Mouse (Mus musculus) embryonic facial prominence, embryonic 12.5 days (tissue): ENCODE data around the gene Adar. TPM values are rescaled to one million over a fixed set of nuclear protein-coding genes. Genes with fewer than 3 reads are reported as not detected.

Experiments
- ATAC-seq: fragments of 200-750 bp; cut with Nextera tagmentation; 2 replicates; pipeline ENCODE4 v1.8.0; 2017; ENCODE audit not compliant: insufficient number of reproducible peaks, insufficient read depth, low FRiP score, low TSS enrichment
- H3K27ac ChIP-seq: fragments of 300-500 bp; sonication (generic); 2 replicates; pipeline ENCODE4 v1.5.1; 2016; ENCODE audit warnings: mild to moderate bottlenecking
- H3K27me3 ChIP-seq: fragments of 300-500 bp; sonication (generic); 2 replicates; pipeline ENCODE4 v1.6.1; 2016; ENCODE audit warnings: mild to moderate bottlenecking, moderate library complexity
- H3K36me3 ChIP-seq: fragments of 300-500 bp; sonication (generic); 2 replicates; pipeline ENCODE4 v1.6.1; 2016; ENCODE audit warnings: mild to moderate bottlenecking
- H3K4me1 ChIP-seq: fragments of 300-500 bp; sonication (generic); 2 replicates; pipeline ENCODE4 v1.6.1; 2016
- H3K4me2 ChIP-seq: fragments of 300-500 bp; sonication (generic); replicated peaks from 2 replicates; pipeline ENCODE4 v1.6.1; 2016; ENCODE audit warnings: mild to moderate bottlenecking, moderate library complexity
- H3K4me3 ChIP-seq: fragments of 300-500 bp; sonication (generic); 2 replicates; pipeline ENCODE4 v1.5.1; 2016; ENCODE audit warnings: mild to moderate bottlenecking
- H3K9ac ChIP-seq: fragments of 300-500 bp; sonication (generic); 2 replicates; pipeline ENCODE4 v1.6.1; 2016; ENCODE audit warnings: mild to moderate bottlenecking, moderate library complexity
- H3K9me3 ChIP-seq: fragments of 300-500 bp; sonication (generic); 2 replicates; pipeline ENCODE4 v1.6.1; 2016; ENCODE audit warnings: mild to moderate bottlenecking, moderate library complexity
- WGBS: fragments of 180-500 bp; shearing (Covaris S2); methylation state at CpG from one replicate; pipeline ENCODE4 v1.1.7; 2016; 5-methylcytosine and 5-hydroxymethylcytosine counted together
- polyA plus RNA-seq: library from polyadenylated mRNA; unstranded; fragments of >200 nt; fragmentation: Nextera tagmentation; extraction: Ambion mirVana; gene quantifications from 2 replicates; pipeline ENCODE4 v1.2.1, GENCODE M21; 2016

Adar gene
- polyA plus RNA-seq, 1 experiment from 2014 or later = 15.1 TPM

DNA sequence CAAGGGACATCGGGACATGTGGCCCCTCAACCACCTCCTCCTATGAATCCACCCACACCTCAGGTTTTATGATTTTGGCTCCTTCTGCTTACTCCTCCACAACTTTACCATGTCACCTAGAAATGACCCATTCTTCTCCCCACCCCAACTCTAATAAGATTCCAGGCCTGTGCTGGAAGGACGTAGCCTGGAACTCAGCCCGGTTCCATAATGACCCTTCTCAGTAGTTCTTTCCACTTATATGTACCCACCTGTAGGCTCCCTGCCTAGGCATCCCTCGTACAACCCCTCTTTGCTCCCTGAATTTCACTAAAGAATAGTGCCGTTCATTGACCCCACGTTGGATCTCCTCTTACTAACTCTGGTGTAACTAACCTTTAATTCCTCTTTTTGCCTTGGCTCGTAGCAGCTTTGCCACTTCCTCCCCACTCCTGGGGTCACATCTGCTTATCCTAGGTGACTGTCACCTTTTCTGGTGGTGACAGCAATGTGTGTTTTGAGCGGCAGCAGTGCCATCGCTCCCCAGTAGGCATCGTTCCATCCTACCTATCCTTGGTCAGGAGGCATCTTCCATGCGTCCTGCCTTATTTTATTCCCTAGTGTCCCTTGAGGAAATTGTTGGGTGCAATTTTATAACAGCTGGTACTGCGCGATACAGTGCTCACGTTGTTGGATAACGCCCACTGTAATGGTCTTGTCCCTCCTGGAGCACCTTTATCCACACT lies 59.6 kb downstream of the Adar start:
- Histone ChIP-seq H3K4me3 (peak overlapping the region; percentile 96), H3K27ac (0 out of 2 replicates have a peak overlapping the region, but pooled peaks have one; percentile 97), H3K9me3 (no peaks in the 10 kb centered on the region), H3K4me1 (peaks cover 27% of the 10 kb centered on the region), H3K4me2 (peak overlapping the region; percentile 85), H3K36me3 (peaks cover 35% of the 10 kb centered on the region), H3K27me3 (no peaks in the 10 kb centered on the region), H3K9ac (peak overlapping the region; percentile 99)
- ATAC-seq = no peak
- WGBS = 48% methylated on average over 15 of the region's 15 CpGs

DNA sequence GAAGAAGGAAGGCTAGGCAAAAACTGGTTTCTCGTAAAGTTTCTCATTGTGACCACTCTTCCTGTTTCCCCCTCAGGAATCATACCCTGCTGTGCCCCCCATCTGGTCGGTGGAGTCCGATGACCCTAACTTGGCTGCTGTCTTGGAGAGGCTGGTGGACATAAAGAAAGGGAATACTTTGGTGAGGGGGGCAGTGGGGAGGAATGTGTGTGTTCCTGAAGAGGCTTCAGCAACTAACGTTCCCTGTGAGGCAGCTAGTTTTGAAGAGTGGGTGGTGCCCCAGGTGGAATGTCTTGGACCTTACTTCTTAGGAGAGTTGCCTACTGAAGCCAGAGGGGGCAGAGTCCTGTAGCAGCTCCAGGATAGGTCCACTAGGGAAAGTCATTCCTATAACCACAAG lies 61.2 kb downstream of the Adar start:
- WGBS = 80% methylated on average over 4 of the region's 4 CpGs

DNA sequence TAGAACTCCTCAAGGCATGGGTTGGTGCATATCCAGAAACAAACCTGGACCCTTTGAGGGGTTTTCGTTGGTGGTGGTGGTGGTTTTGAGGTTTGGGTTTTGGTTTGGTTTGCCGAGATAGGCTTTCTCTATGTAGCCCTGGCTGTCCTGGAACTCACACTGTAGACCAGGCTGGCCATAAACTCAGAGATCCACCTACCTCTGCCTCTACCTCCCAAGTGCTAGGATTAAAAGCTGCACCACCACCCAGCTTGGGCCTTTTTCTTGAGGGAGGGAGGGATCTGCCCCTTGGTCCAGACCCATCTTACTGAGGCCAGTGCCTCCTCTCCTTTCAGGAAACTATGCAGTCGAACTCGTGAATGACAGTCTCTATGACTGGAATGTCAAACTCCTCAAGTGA lies 65.3 kb downstream of the Adar start:
- H3K4me3 ChIP-seq = no peak overlapping the region
- no peaks in the 10 kb centered on the region for H3K9me3 ChIP-seq
- H3K9ac ChIP-seq = no peak overlapping the region
- H3K4me2 ChIP-seq = no peak overlapping the region
- no peak overlapping the region for H3K27ac ChIP-seq
- ATAC-seq = no peak
- WGBS = 87% methylated on average over 4 of the region's 4 CpGs
- H3K36me3 ChIP-seq = peaks cover 78% of the 10 kb centered on the region
- no peaks in the 10 kb centered on the region for H3K27me3 ChIP-seq
- H3K4me1 ChIP-seq = peaks cover 12% of the 10 kb centered on the region

More for the DNA sequence above, 61.2 kb downstream of the Adar start:
- Histone ChIP-seq H3K9ac (no peak overlapping the region), H3K4me1 (peaks cover 27% of the 10 kb centered on the region), H3K27ac (no peak overlapping the region), H3K36me3 (peaks cover 51% of the 10 kb centered on the region), H3K4me2 (peak overlapping the region; percentile 85; the same call in 1 of the 2 replicates), H3K9me3 (no peaks in the 10 kb centered on the region), H3K27me3 (no peaks in the 10 kb centered on the region), H3K4me3 (no peak overlapping the region)
- no peak for ATAC-seq

DNA sequence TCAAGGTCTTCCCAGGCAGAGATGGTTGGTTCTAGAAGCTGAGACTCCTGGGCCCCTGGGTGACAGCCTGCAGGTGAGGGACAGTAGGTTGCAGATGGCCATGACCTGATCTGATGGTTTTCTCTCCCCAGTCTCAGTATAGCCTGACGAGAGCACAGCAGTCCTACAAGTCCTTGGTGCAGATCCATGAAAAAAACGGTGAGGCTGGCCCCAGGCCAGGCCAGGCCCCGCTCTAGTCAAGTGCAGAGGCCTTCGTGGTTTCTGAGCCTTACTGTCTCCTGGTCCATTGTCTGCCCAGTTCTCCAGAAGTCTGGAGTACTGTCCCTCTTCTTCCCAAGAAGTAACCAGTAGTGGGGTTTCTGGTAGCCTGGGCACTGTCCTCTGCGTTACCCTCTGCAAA lies 66.8 kb downstream of the Adar start:
- Histone ChIP-seq H3K9ac (no peak overlapping the region), H3K4me2 (no peak overlapping the region), H3K36me3 (peaks cover 70% of the 10 kb centered on the region), H3K27ac (no peak overlapping the region), H3K27me3 (no peaks in the 10 kb centered on the region), H3K4me3 (no peak overlapping the region), H3K9me3 (no peaks in the 10 kb centered on the region), H3K4me1 (0 out of 2 replicates have a peak, but pooled peaks cover 6% of the 10 kb centered on the region)
- WGBS = 87% methylated on average over 5 of the region's 5 CpGs
- 0 out of 2 replicates have a peak, but pooled peaks have one; percentile 11 for ATAC-seq

DNA sequence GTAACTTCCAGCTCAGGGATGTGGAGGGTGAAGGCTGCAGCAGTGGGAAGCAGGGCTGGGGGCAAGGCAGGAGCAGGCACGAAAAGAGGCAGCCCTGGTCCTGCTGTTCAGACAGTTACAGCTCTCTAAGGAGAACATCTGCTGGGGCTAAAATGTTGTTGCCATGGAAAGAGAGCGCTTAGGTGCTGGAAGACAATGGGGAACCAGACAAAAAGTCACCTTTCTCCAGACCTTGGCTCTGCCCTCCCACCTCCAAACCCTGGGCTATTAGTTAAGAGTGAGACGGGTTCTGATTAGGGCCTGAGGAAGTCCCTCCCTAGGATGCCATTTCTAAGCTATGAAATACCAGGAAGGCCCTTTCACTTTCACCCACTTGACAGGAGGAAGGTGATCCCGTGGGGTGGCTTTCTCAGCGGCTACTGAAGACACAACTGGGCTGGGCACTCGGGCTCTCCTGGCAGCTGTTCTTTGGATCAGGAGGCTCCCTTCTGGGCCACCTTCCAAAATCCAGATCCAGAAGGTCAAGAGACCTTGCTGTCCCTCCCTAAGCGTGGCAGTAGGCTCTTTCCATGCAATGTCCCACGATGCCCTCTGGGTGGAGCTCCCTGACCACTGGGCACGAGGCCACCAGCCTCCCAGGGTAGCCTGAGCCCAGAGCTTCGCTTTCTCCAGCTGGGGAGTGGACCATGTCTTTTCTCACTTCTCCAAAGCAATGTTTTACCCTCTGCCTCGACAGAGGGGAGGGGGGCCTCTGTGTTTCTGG lies 70.3 kb downstream of the Adar start:
- Histone ChIP-seq H3K4me1 (0 out of 2 replicates have a peak, but pooled peaks cover 6% of the 10 kb centered on the region), H3K4me3 (no peak overlapping the region), H3K9me3 (no peaks in the 10 kb centered on the region), H3K4me2 (no peak overlapping the region), H3K27ac (no peak overlapping the region), H3K36me3 (peaks cover 35% of the 10 kb centered on the region), H3K27me3 (no peaks in the 10 kb centered on the region), H3K9ac (no peak overlapping the region)
- ATAC-seq = no peak
- 30% methylated on average over 11 of the region's 11 CpGs for WGBS

DNA sequence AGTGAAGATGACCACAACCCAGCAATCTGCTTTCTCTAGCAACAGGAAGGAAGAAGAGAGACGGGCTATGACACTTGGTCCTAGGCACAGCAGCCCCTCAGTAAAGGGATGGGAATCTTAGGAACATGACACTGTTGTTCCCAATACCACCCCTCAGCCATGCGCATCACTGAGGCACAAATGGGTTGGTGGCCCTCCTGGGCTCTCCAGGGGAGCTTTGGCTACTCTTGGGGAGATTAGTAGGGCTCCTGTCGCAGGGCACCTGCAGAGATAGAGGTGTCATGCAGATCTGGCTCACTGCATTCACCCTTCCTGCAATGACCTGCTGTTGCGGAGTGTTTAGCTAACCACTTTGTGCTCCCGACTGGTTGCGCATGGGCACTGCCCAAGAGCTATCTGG lies 71.5 kb downstream of the Adar start:
- H3K4me2 ChIP-seq = no peak overlapping the region
- H3K4me3 ChIP-seq = no peak overlapping the region
- no peaks in the 10 kb centered on the region for H3K9me3 ChIP-seq
- no peak for ATAC-seq
- no peaks in the 10 kb centered on the region for H3K27me3 ChIP-seq
- no peak overlapping the region for H3K9ac ChIP-seq
- no peak overlapping the region for H3K27ac ChIP-seq
- H3K36me3 ChIP-seq = peaks cover 24% of the 10 kb centered on the region
- 80% methylated on average over 6 of the region's 6 CpGs for WGBS
- 0 out of 2 replicates have a peak, but pooled peaks cover 6% of the 10 kb centered on the region for H3K4me1 ChIP-seq

DNA sequence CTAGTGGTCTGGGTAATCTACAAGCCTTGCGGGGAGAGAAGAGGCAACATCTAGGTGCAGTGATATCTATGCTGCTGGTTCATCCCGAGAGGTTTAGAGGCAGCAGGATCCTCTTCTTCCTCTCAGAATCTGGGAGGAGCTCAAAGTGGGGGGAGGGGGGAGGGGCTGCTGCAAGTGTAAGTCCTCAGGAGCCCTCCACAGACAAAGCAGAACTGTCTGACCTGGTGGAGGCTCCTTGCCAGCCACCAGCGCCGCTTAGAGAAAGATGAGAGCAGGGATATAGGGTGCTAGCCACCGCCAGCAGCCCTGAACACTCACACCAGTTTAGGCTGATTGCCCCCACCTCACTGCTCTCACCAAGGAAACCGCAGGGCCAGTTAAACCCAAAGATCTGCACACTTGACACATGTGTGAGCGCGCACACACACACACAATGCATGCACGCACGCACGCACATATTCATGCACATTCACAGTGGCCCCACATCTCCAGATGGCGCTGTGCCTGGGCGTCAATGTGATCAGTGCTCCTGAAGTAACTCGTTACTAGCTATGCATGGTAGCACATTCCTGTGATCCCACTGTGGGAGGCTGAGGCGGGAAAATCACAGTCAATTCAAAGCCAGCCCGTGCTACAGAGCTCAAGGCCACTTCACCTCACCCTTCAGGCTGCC lies 74.0 kb downstream of the Adar start:
- no peak overlapping the region for H3K9ac ChIP-seq
- H3K4me3 ChIP-seq = no peak overlapping the region
- no peaks in the 10 kb centered on the region for H3K27me3 ChIP-seq
- H3K36me3 ChIP-seq = no peaks in the 10 kb centered on the region
- no peak overlapping the region for H3K4me2 ChIP-seq
- H3K4me1 ChIP-seq = 0 out of 2 replicates have a peak, but pooled peaks cover 6% of the 10 kb centered on the region
- WGBS = 75% methylated on average over 16 of the region's 16 CpGs
- no peak overlapping the region for H3K27ac ChIP-seq
- ATAC-seq = no peak
- H3K9me3 ChIP-seq = no peaks in the 10 kb centered on the region

DNA sequence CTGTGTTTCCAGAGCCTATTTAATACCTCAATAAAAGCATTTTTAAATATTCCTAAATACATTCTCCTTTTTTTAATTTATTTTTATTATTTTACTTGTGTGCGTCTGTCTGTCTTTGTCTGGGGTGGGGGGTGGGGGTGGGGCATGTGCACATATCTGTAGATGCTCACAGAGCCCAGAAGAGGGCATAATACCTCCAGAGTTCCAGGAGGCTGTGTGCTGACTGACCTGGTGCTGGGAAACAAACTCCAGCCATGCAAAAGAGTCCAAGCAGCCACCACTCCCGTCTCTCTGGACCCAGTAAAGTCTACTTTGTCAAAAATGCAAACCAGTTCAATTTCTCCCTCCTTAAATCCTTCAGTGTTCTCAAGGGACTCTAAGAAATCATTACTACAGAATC lies 79.8 kb downstream of the Adar start:
- Histone ChIP-seq H3K27ac (no peak overlapping the region), H3K4me2 (no peak overlapping the region), H3K4me1 (peaks cover 3% of the 10 kb centered on the region; the same call in 1 of the 2 replicates), H3K9ac (no peak overlapping the region), H3K27me3 (no peaks in the 10 kb centered on the region), H3K36me3 (no peaks in the 10 kb centered on the region), H3K9me3 (no peaks in the 10 kb centered on the region), H3K4me3 (no peak overlapping the region)
- no peak for ATAC-seq
- WGBS = 57% methylated on average over 2 of the region's 2 CpGs

DNA sequence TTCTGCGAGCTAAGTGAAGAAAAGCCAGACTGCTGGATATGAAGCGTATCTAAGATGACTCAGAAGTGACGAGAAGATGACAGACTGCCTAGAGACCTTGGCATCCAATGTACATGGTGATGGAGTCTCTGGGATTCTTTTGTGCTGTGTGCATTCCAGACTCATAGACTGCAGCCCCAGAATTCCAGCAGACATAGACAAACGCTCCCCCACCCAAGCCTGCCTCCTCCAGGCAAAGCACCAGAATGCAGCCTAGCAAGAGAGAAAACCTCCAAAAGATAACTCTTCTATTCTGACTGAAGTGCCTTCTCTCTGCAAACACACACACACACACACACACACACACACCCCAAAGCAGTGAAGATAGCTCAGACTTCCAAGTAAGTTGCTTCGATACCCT lies 80.9 kb downstream of the Adar start:
- Histone ChIP-seq H3K27ac (no peak overlapping the region), H3K36me3 (no peaks in the 10 kb centered on the region), H3K9me3 (no peaks in the 10 kb centered on the region), H3K4me1 (peaks cover 4% of the 10 kb centered on the region; the same call in 1 of the 2 replicates), H3K27me3 (no peaks in the 10 kb centered on the region), H3K4me2 (no peak overlapping the region), H3K4me3 (no peak overlapping the region), H3K9ac (no peak overlapping the region)
- WGBS = 77% methylated on average over 5 of the region's 5 CpGs
- no peak for ATAC-seq

DNA sequence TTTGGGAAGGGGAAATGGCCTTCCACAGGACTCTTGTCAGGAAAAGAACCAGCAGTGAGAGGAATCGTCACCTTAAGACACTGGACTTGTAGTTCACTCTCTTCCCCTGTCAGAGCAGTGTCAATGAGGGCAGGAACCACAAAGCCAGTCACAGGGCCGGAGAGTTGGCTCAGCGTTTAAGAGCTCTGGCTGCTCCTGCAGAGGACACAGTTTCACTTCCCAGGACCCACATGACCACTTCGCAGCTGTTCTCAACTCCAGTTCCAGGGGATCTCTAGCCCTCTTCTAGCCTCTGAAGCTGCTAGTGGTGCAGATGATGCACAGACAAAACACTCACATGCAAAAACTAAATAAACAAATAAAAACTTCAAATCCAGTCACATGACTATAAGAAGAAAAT lies 81.5 kb downstream of the Adar start:
- peaks cover 4% of the 10 kb centered on the region; the same call in 1 of the 2 replicates for H3K4me1 ChIP-seq
- H3K9ac ChIP-seq = no peak overlapping the region
- 54% methylated on average over 4 of the region's 4 CpGs for WGBS
- no peak for ATAC-seq
- H3K9me3 ChIP-seq = no peaks in the 10 kb centered on the region
- no peaks in the 10 kb centered on the region for H3K27me3 ChIP-seq
- H3K4me3 ChIP-seq = no peak overlapping the region
- H3K4me2 ChIP-seq = no peak overlapping the region
- no peaks in the 10 kb centered on the region for H3K36me3 ChIP-seq
- no peak overlapping the region for H3K27ac ChIP-seq

DNA sequence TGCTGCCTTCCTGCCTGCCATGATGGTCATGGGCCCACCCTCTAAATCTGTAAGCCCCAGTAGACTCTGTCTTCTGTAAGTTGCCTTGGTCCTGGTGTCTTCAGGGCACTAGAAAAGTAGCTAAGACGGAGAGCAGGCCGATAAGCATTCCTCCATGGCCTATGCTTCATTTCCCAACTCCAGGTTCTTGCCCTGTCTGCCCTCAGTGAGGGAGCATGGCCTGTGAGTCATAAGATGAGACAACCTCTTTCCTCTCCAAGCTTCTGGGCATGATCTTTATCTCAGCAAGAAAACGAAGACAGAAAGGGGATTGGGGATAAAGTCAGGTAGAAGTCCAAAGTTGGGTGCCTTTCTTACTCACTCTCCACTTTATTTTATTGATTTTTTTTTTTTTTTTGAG lies 83.7 kb downstream of the Adar start:
- H3K27me3 ChIP-seq = no peaks in the 10 kb centered on the region
- H3K9me3 ChIP-seq = no peaks in the 10 kb centered on the region
- no peaks in the 10 kb centered on the region for H3K36me3 ChIP-seq
- H3K27ac ChIP-seq = no peak overlapping the region
- H3K4me3 ChIP-seq = no peak overlapping the region
- WGBS = 81% methylated on average over 3 of the region's 3 CpGs
- no peak overlapping the region for H3K4me2 ChIP-seq
- peaks cover 4% of the 10 kb centered on the region; the same call in 1 of the 2 replicates for H3K4me1 ChIP-seq
- H3K9ac ChIP-seq = no peak overlapping the region
- no peak for ATAC-seq
